Mouse (Mus musculus) neural tube, embryonic 11.5 days (tissue): ENCODE data around the gene Resf1. TPM values are rescaled to one million over a fixed set of nuclear protein-coding genes. Genes with fewer than 3 reads are reported as not detected.
"Not testable (repeated sequence)": the region's sequence is repeated elsewhere in the genome, so short reads cannot be mapped to it uniquely, and the experiment has no call there.

Experiments used
- ATAC-seq: fragments of 200-750 bp; cut with Nextera tagmentation; 2 replicates; pipeline ENCODE4 v1.8.0; 2017; ENCODE audit warnings: moderate number of reproducible peaks, mild to moderate bottlenecking, moderate TSS enrichment, moderate library complexity; ENCODE audit not compliant: insufficient read depth, low FRiP score, low TSS enrichment
- DNase-seq: peaks from one replicate; pipeline ENCODE4 v3.0.0-alpha.2; 2015; ENCODE audit warnings: low spot score
- H3K27ac ChIP-seq: fragments of 300-500 bp; sonication (generic); 2 replicates; pipeline ENCODE4 v1.5.1; 2014; ENCODE audit warnings: low read depth, mild to moderate bottlenecking, low read length
- H3K27me3 ChIP-seq: fragments of 300-500 bp; sonication (generic); 2 replicates; pipeline ENCODE4 v1.6.1; 2014; ENCODE audit warnings: mild to moderate bottlenecking, low read length, mixed read lengths; ENCODE audit not compliant: control insufficient read depth, insufficient read depth
- H3K36me3 ChIP-seq: fragments of 300-500 bp; sonication (generic); 2 replicates; pipeline ENCODE4 v1.6.1; 2014; ENCODE audit warnings: mild to moderate bottlenecking, low read length, moderate library complexity, mixed read lengths; ENCODE audit not compliant: control insufficient read depth, insufficient read depth
- H3K4me1 ChIP-seq: fragments of 300-500 bp; sonication (generic); 2 replicates; pipeline ENCODE4 v1.6.1; 2014; ENCODE audit warnings: low read length, mixed read lengths; ENCODE audit not compliant: control insufficient read depth, insufficient read depth
- H3K4me2 ChIP-seq: fragments of 300-500 bp; sonication (generic); 2 replicates; pipeline ENCODE4 v1.6.1; 2014; ENCODE audit warnings: low read depth, mild to moderate bottlenecking, moderate library complexity
- H3K4me3 ChIP-seq: fragments of 300-500 bp; sonication (generic); 2 replicates; pipeline ENCODE4 v1.5.1; 2014; ENCODE audit warnings: low read depth, low read length
- H3K9ac ChIP-seq: fragments of 300-500 bp; sonication (generic); 2 replicates; pipeline ENCODE4 v1.6.1; 2014; ENCODE audit warnings: mild to moderate bottlenecking, low read length
- H3K9me3 ChIP-seq: fragments of 300-500 bp; sonication (generic); 2 replicates; pipeline ENCODE4 v1.6.1; 2016; ENCODE audit warnings: low read length; ENCODE audit not compliant: control insufficient read depth
- WGBS: fragments of 180-500 bp; shearing (Covaris S2); extraction: QIAGEN DNeasy Blood & Tissue Kit; methylation state at CpG from one replicate; pipeline ENCODE4 v1.1.7; 2014; 5-methylcytosine and 5-hydroxymethylcytosine counted together
- polyA plus RNA-seq: library from polyadenylated mRNA; unstranded; fragments of >200 nt; fragmentation: Nextera tagmentation; extraction: Ambion mirVana; gene quantifications from 2 replicates; pipeline ENCODE4 v1.2.1, GENCODE M21; 2014

Resf1 gene
- 36.4 and 43.0 TPM in 2 replicates for polyA plus RNA-seq

- no peaks in the 10 kb centered on the region; the same call in 1 of the 2 replicates for H3K4me1 ChIP-seq
- peak within 1 kb of the TSS; percentile 92 for H3K27ac ChIP-seq
- ATAC-seq (peak; percentile 99), DNase-seq (peak; percentile 90)
- no peaks in the 10 kb centered on the region for H3K9me3 ChIP-seq
- 5% methylated on average over 58 of the region's 61 CpGs for WGBS
- H3K4me3 ChIP-seq, result peak within 1 kb of the TSS; percentile 61
- H3K36me3 ChIP-seq, result no peaks in the 10 kb centered on the region
- no peaks in the 10 kb centered on the region for H3K27me3 ChIP-seq
- peak within 1 kb of the TSS; percentile 82 for H3K9ac ChIP-seq
- H3K4me2 ChIP-seq, result peak within 1 kb of the TSS; percentile 57
These were observed at the start of gene Resf1 for GRCm38 (mm10) chr6:149308956-149309932. TSS of gene Resf1 (plus strand) at chr6:149309414.

GRCm38 (mm10) chr6:149260801-149261239 lies 48.4 kb upstream of the Resf1 start:
- Histone ChIP-seq H3K9ac (no peak overlapping the region), H3K36me3 (no peaks in the 10 kb centered on the region), H3K9me3 (no peaks in the 10 kb centered on the region), H3K4me3 (no peak overlapping the region), H3K27ac (no peak overlapping the region), H3K4me2 (no peak overlapping the region), H3K4me1 (no peaks in the 10 kb centered on the region), H3K27me3 (no peaks in the 10 kb centered on the region)
- 81% methylated on average over 3 of the region's 3 CpGs for WGBS
- DNase-seq, result no peak
- ATAC-seq, result no peak

DNA sequence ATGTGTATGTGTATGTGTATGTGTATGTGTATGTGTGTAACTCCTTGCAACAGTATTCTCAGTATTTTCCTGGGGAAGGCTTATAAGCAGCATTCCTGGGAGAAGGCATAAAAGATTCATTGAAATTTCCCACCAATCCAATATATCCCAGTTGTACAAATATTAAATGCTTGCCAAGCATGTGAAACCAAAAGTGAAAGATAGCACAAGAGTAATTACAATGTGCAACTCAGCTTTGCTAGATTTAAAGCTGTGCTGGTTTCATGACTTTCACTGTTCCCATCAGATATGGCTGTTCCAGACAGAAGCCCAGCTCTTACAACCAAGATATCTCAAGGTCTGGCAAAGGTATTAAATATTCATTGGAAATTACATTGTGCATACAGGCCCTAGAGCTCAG lies 41.3 kb upstream of the Resf1 start:
- no peak overlapping the region for H3K27ac ChIP-seq

DNA sequence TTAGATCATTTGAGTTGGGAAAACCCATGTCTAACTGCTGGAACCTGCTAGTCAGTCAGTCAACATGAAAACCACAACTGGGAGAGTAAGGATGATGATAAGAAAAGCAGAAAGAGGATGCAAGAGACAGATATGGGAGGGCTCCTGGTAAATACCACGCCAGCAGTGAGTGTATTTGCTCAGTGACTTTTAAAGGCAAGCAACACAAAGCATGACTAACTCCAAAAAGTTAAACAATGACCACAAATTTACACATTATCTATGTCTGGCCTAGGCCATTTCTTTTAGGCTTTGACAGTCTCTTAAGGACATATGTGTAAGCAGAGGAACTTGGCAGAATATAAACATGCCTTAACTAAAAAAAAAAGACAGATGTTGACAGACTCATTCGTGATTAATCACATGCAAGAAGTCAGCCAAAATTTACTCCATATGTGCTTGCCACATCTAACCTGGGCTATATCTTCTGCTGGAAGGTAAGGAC lies 30.9 kb upstream of the Resf1 start:
- Histone ChIP-seq H3K36me3 (no peaks in the 10 kb centered on the region), H3K4me2 (no peak overlapping the region), H3K4me1 (no peaks in the 10 kb centered on the region), H3K9ac (no peak overlapping the region), H3K4me3 (no peak overlapping the region), H3K9me3 (no peaks in the 10 kb centered on the region), H3K27ac (no peak overlapping the region), H3K27me3 (no peaks in the 10 kb centered on the region)
- ATAC-seq (no peak), DNase-seq (no peak)
- 70% methylated on average over 2 of the region's 2 CpGs for WGBS

More for the DNA sequence above, 41.3 kb upstream of the Resf1 start:
- Histone ChIP-seq H3K9ac (no peak overlapping the region), H3K4me1 (no peaks in the 10 kb centered on the region), H3K36me3 (no peaks in the 10 kb centered on the region), H3K4me3 (no peak overlapping the region), H3K9me3 (no peaks in the 10 kb centered on the region), H3K27me3 (no peaks in the 10 kb centered on the region), H3K4me2 (no peak overlapping the region)
- ATAC-seq (no peak), DNase-seq (no peak)

DNA sequence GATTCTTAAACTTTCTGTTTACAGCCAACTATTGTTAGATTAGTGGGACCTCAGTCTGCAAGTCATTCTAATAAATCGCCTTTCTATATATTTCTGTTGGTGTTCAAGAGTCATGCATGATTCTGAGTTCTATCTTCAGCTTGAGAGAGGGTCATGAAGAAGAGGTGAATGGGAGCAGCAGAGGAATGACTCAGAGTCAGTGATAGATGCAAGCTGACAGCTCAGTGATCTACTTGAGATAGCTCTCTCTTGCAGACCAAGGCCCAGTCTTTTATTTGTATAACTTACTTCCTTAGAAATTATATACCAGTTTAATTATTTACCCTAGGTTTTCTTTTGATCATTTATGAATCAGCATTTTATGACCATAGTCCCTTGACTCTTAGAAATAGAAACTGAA lies 30.3 kb upstream of the Resf1 start:
- no peaks in the 10 kb centered on the region for H3K4me1 ChIP-seq
- H3K27ac ChIP-seq, result no peak overlapping the region
- H3K9me3 ChIP-seq, result no peaks in the 10 kb centered on the region
- DNase-seq (no peak), ATAC-seq (no peak)
- H3K4me3 ChIP-seq, result no peak overlapping the region
- no peaks in the 10 kb centered on the region for H3K27me3 ChIP-seq
- no peaks in the 10 kb centered on the region for H3K36me3 ChIP-seq
- 78% methylated on average over 1 of the region's 1 CpGs for WGBS
- no peak overlapping the region for H3K9ac ChIP-seq
- H3K4me2 ChIP-seq, result no peak overlapping the region

- no peaks in the 10 kb centered on the region for H3K27me3 ChIP-seq
- ATAC-seq, result no peak
These were observed 28.7 kb upstream of the Resf1 start for GRCm38 (mm10) chr6:149280511-149280910.

DNA sequence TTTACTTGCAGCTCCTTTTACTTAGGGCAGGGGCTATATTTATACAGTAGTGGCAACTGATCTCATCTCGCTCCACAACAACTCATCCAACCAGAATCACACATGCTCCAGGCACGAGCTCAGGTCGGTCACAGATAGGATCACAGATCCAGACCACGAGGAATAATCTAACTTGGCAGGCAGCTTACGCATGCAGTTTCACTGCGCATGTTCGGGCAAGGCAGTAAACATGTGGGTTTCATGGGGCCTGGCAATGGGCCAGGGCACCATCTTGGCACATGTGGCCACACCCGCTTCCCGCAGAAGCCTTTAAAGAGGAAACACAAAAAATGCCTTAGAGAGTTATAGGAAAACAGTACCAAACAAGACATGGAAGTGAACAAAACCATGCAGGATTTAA lies 21.0 kb upstream of the Resf1 start:
- not testable (repeated sequence) for H3K36me3 ChIP-seq, H3K27me3 ChIP-seq, H3K4me2 ChIP-seq, H3K4me1 ChIP-seq, DNase-seq, H3K9ac ChIP-seq, H3K4me3 ChIP-seq, ATAC-seq, H3K9me3 ChIP-seq, H3K27ac ChIP-seq
- 94% methylated on average over 9 of the region's 9 CpGs for WGBS

More at GRCm38 (mm10) chr6:149280511-149280910, 28.7 kb upstream of the Resf1 start:
- Histone ChIP-seq H3K4me1 (no peaks in the 10 kb centered on the region), H3K9ac (no peak overlapping the region), H3K36me3 (no peaks in the 10 kb centered on the region), H3K4me2 (no peak overlapping the region), H3K4me3 (no peak overlapping the region), H3K27ac (no peak overlapping the region), H3K9me3 (no peaks in the 10 kb centered on the region)
- no peak for DNase-seq

GRCm38 (mm10) chr6:149303231-149303630 lies 6.0 kb upstream of the Resf1 start:
- not testable (repeated sequence) for H3K27me3 ChIP-seq, ATAC-seq, H3K4me2 ChIP-seq, H3K4me1 ChIP-seq, H3K4me3 ChIP-seq, H3K9ac ChIP-seq, H3K36me3 ChIP-seq, H3K9me3 ChIP-seq, DNase-seq, H3K27ac ChIP-seq

- H3K4me1 ChIP-seq, result no peaks in the 10 kb centered on the region; the same call in 1 of the 2 replicates
- ATAC-seq (no peak), DNase-seq (no peak)
- no peak overlapping the region for H3K9ac ChIP-seq
- H3K4me2 ChIP-seq, result no peak overlapping the region
- no peak overlapping the region for H3K27ac ChIP-seq
- H3K9me3 ChIP-seq, result no peaks in the 10 kb centered on the region
- no peaks in the 10 kb centered on the region for H3K36me3 ChIP-seq
- H3K4me3 ChIP-seq, result no peak overlapping the region
- H3K27me3 ChIP-seq, result no peaks in the 10 kb centered on the region
- 92% methylated on average over 2 of the region's 2 CpGs for WGBS
These were observed 2.1 kb upstream of the Resf1 start for GRCm38 (mm10) chr6:149307092-149307491.
